Mouse (Mus musculus) liver (tissue): ENCODE data around the gene Tm4sf19.
A peak's percentile ranks its signal among the peaks of the same experiment; 100 is the strongest.
"Not testable (repeated sequence)": the region's sequence is repeated elsewhere in the genome, so short reads cannot be mapped to it uniquely, and the experiment has no call there.

Source experiments
- DNase-seq: peaks from one replicate; pipeline ENCODE4 v3.0.0-alpha.2; 2020; ENCODE audit warnings: mixed read lengths

The Tm4sf19 gene

GRCm38 (mm10) chr16:32431047-32431591 lies 30.8 kb downstream of the Tm4sf19 start:
- peak; percentile 61 for DNase-seq

- DNase-seq, result no peak
Observed at GRCm38 (mm10) chr16:32431926-32432325, 31.6 kb downstream of the Tm4sf19 start.

GRCm38 (mm10) chr16:32433138-32433537 lies 32.8 kb downstream of the Tm4sf19 start:
- no peak for DNase-seq

GRCm38 (mm10) chr16:32434066-32434465 lies 33.8 kb downstream of the Tm4sf19 start:
- DNase-seq, result peak; percentile 14

GRCm38 (mm10) chr16:32434691-32435090 lies 34.4 kb downstream of the Tm4sf19 start:
- DNase-seq, result no peak

GRCm38 (mm10) chr16:32436657-32437056 lies 36.4 kb downstream of the Tm4sf19 start:
- no peak for DNase-seq

GRCm38 (mm10) chr16:32437266-32437665 lies 37.0 kb downstream of the Tm4sf19 start:
- no peak for DNase-seq

GRCm38 (mm10) chr16:32441432-32441831 lies 41.1 kb downstream of the Tm4sf19 start:
- DNase-seq, result no peak

GRCm38 (mm10) chr16:32444615-32445014 lies 44.3 kb downstream of the Tm4sf19 start:
- DNase-seq, result not testable (repeated sequence)

GRCm38 (mm10) chr16:32445558-32445957 lies 45.3 kb downstream of the Tm4sf19 start:
- no peak for DNase-seq

- DNase-seq, result no peak
Observed at GRCm38 (mm10) chr16:32446563-32447138, 46.3 kb downstream of the Tm4sf19 start.

- peak; percentile 80 for DNase-seq
Observed at GRCm38 (mm10) chr16:32449665-32450064, 49.4 kb downstream of the Tm4sf19 start.

- DNase-seq, result no peak
Observed at GRCm38 (mm10) chr16:32450133-32450532, 49.8 kb downstream of the Tm4sf19 start.

GRCm38 (mm10) chr16:32453102-32453501 lies 52.8 kb downstream of the Tm4sf19 start:
- peak; percentile 22 for DNase-seq

GRCm38 (mm10) chr16:32454646-32455045 lies 54.3 kb downstream of the Tm4sf19 start:
- DNase-seq, result no peak

GRCm38 (mm10) chr16:32456086-32456485 lies 55.8 kb downstream of the Tm4sf19 start:
- DNase-seq, result peak; percentile 42

- no peak for DNase-seq
Observed at GRCm38 (mm10) chr16:32456761-32457160, 56.5 kb downstream of the Tm4sf19 start.
